Mouse (Mus musculus): ENCODE measurements around the gene Plekhf1. TPM values are rescaled to one million over a fixed set of nuclear protein-coding genes. Genes with fewer than 3 reads are reported as not detected.

Gene Plekhf1
- polyA plus RNA-seq, 1 experiment from 2014 or later = 0.52 TPM

DNA sequence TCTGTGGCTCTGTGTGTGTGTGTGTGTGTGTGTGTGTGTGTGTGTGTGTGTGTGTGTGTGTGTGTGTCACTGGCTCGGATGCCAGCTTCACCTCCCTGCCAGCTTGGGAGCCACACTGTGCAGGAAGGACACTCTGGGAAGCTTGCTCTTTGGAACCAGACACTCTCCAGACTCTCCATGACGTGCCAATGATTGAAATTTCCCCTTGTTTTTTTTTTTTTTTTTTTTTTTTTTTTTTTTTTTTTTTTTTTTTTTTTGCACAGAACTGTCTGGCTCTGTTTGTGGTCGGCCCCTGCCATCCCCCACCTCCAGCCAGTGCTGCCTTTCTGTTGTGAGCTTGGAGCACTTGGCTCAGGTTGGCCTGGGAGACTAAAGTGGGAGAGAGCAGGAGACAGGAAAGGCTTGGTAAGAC lies 15.2 kb downstream of the Plekhf1 start:
- peaks cover 5% of the 10 kb centered on the region; the same call in 1 of the 2 replicates for H3K4me1 ChIP-seq (ENCODE audit: control insufficient read depth, low read depth, low read length)
- H3K4me2 ChIP-seq (ENCODE audit: low read depth, low read length) = no peak overlapping the region
- H3K4me3 ChIP-seq (ENCODE audit: low read depth, low read length) = no peak overlapping the region
- H3K36me3 ChIP-seq (ENCODE audit: control insufficient read depth, insufficient read depth) = no peaks in the 10 kb centered on the region
- no peak overlapping the region for H3K27ac ChIP-seq (ENCODE audit: low read length)
- no peaks in the 10 kb centered on the region for H3K9me3 ChIP-seq (replicated peaks; ENCODE audit: control insufficient read depth, low read length)
- ATAC-seq (ENCODE audit: low read depth) = no peak
- H3K9ac ChIP-seq (ENCODE audit: low read depth, low read length) = no peak overlapping the region
- WGBS (ENCODE audit: insufficient replicate concordance) = 28% methylated on average over 3 of the region's 3 CpGs
- no peaks in the 10 kb centered on the region for H3K27me3 ChIP-seq (ENCODE audit: control insufficient read depth, insufficient read depth, low read depth, low read length)

DNA sequence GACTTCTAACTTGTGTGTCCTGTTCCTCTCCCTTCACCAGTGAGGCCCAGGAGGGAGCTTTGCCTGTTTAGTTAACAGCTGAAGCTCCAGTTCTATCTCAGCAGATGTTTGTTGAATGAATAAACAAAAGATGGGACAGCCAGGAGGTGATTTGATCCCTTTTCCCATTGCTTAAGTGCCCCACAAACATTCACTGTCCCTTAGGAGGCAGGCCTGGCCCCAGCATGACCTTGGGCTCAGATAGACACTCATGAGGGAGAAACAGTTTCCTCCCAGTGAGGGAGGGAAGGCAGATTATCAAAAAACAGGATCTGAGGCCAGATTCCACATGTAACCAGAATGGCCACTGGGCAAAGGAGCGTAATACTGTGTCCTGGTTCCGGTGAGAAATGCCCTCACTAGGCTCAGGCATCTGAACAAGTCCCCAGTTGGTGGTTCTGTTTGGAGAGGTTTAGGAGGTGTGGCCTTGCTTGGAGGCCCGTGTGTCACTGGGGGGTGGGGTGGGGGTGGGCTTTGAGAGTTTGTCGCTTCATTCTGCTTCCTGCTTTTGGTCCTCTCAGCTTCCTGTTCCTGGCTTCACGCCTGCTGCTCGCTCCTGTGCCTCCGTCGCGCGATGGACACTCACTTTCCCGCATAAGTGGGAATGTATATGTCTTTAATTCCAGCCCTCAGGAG lies 18.2 kb downstream of the Plekhf1 start:
- Histone ChIP-seq H3K4me1 (ENCODE audit: control insufficient read depth, low read depth, low read length) (peaks cover 5% of the 10 kb centered on the region; the same call in 1 of the 2 replicates), H3K27me3 (ENCODE audit: control insufficient read depth, insufficient read depth, low read depth, low read length) (no peaks in the 10 kb centered on the region), H3K4me2 (ENCODE audit: low read depth, low read length) (no peak overlapping the region), H3K27ac (ENCODE audit: low read length) (no peak overlapping the region), H3K9me3 (replicated peaks; ENCODE audit: control insufficient read depth, low read length) (no peaks in the 10 kb centered on the region), H3K36me3 (ENCODE audit: control insufficient read depth, insufficient read depth) (no peaks in the 10 kb centered on the region), H3K4me3 (ENCODE audit: low read depth, low read length) (no peak overlapping the region), H3K9ac (ENCODE audit: low read depth, low read length) (no peak overlapping the region)
- 43% methylated on average over 11 of the region's 11 CpGs for WGBS (ENCODE audit: insufficient replicate concordance)
- ATAC-seq (ENCODE audit: low read depth) = no peak

DNA sequence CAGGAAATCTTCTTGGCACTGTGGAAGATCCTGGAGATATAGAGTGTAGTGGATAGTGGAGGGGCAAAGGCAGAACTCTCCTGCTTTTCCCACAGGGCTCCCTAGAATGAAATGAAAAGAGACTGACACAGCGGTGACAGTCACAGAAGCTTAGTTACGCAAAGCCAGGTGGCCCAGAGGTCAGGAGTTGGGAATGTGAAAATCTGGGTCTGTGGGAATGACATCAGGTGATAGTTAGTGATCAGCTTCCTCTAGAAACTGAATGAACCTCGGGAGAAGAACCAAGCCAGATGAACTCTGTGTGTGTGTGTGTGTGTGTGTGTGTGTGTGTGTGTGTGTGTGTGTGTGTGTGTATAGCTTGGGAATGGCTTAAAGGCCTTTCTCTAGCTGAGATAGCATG lies 18.8 kb downstream of the Plekhf1 start:
- no peak overlapping the region for H3K9ac ChIP-seq (ENCODE audit: low read depth, low read length)
- no peak overlapping the region for H3K4me2 ChIP-seq (ENCODE audit: low read depth, low read length)
- peaks cover 5% of the 10 kb centered on the region; the same call in 1 of the 2 replicates for H3K4me1 ChIP-seq (ENCODE audit: control insufficient read depth, low read depth, low read length)
- no peaks in the 10 kb centered on the region for H3K27me3 ChIP-seq (ENCODE audit: control insufficient read depth, insufficient read depth, low read depth, low read length)
- no peak overlapping the region for H3K4me3 ChIP-seq (ENCODE audit: low read depth, low read length)
- H3K36me3 ChIP-seq (ENCODE audit: control insufficient read depth, insufficient read depth) = no peaks in the 10 kb centered on the region
- no peak for ATAC-seq (ENCODE audit: low read depth)
- WGBS (ENCODE audit: insufficient replicate concordance) = 53% methylated on average over 3 of the region's 3 CpGs
- no peaks in the 10 kb centered on the region for H3K9me3 ChIP-seq (replicated peaks; ENCODE audit: control insufficient read depth, low read length)
- no peak overlapping the region for H3K27ac ChIP-seq (ENCODE audit: low read length)

GRCm38 (mm10) chr7:38206564-38206963 lies 21.3 kb downstream of the Plekhf1 start:
- Histone ChIP-seq H3K36me3 (ENCODE audit: control insufficient read depth, insufficient read depth) (no peaks in the 10 kb centered on the region), H3K9ac (ENCODE audit: low read depth, low read length) (no peak overlapping the region), H3K4me2 (ENCODE audit: low read depth, low read length) (no peak overlapping the region), H3K27me3 (ENCODE audit: control insufficient read depth, insufficient read depth, low read depth, low read length) (no peaks in the 10 kb centered on the region), H3K27ac (ENCODE audit: low read length) (no peak overlapping the region), H3K9me3 (replicated peaks; ENCODE audit: control insufficient read depth, low read length) (no peaks in the 10 kb centered on the region), H3K4me1 (ENCODE audit: control insufficient read depth, low read depth, low read length) (peaks cover 5% of the 10 kb centered on the region; the same call in 1 of the 2 replicates), H3K4me3 (ENCODE audit: low read depth, low read length) (no peak overlapping the region)
- 58% methylated on average over 3 of the region's 3 CpGs for WGBS (ENCODE audit: insufficient replicate concordance)
- no peak for ATAC-seq (ENCODE audit: low read depth)

DNA sequence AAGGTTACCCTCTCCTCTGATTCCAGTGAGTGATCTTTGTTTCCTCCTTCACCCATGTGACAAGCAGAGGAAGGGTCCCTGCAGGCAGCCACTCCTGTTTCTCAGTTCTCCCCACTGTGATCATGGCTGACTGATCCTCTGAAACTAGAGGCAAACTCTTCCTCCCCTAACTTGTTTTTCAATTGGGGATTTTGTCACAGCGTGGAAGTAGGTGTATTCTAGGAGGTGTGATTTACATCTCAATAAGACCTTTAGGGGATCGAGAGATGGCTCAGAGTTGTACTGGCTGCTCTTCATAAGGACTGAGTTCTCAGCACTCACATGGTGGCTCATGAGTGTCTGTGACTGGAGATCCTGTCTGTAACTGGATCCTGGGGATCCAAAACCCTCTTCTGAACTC lies 22.0 kb downstream of the Plekhf1 start:
- H3K27me3 ChIP-seq (ENCODE audit: control insufficient read depth, insufficient read depth, low read depth, low read length) = no peaks in the 10 kb centered on the region
- ATAC-seq (ENCODE audit: low read depth) = no peak
- H3K4me2 ChIP-seq (ENCODE audit: low read depth, low read length) = no peak overlapping the region
- H3K4me1 ChIP-seq (ENCODE audit: control insufficient read depth, low read depth, low read length) = peaks cover 5% of the 10 kb centered on the region; the same call in 1 of the 2 replicates
- H3K36me3 ChIP-seq (ENCODE audit: control insufficient read depth, insufficient read depth) = no peaks in the 10 kb centered on the region
- no peak overlapping the region for H3K27ac ChIP-seq (ENCODE audit: low read length)
- H3K9ac ChIP-seq (ENCODE audit: low read depth, low read length) = no peak overlapping the region
- 64% methylated on average over 2 of the region's 2 CpGs for WGBS (ENCODE audit: insufficient replicate concordance)
- H3K9me3 ChIP-seq (replicated peaks; ENCODE audit: control insufficient read depth, low read length) = no peaks in the 10 kb centered on the region
- no peak overlapping the region for H3K4me3 ChIP-seq (ENCODE audit: low read depth, low read length)

DNA sequence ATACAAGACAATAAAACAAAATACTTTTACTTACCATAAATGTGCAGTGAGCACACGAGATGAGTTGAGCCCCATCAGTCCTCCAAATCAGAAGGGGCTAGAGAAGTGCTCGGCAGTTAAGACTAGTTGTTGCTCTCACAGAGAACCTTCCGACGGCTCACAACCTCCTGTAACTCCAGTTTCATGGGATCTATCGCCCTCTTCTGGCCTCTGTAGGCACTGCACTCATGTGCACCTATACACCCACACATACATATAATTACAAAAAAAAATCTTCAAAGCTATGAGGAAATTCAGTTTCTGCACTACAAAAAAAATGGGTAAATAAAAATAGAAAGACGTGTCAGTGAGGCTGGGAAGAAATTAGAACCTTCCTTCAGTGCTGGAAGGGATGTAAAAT lies 23.5 kb downstream of the Plekhf1 start:
- WGBS (ENCODE audit: insufficient replicate concordance) = 67% methylated on average over 6 of the region's 6 CpGs

GRCm38 (mm10) chr7:38201290-38201658 lies 26.5 kb downstream of the Plekhf1 start:
- H3K4me1 ChIP-seq (ENCODE audit: control insufficient read depth, low read depth, low read length) = peaks cover 4% of the 10 kb centered on the region
- no peaks in the 10 kb centered on the region for H3K27me3 ChIP-seq (ENCODE audit: control insufficient read depth, insufficient read depth, low read depth, low read length)
- 30% methylated on average over 3 of the region's 3 CpGs for WGBS (ENCODE audit: insufficient replicate concordance)
- ATAC-seq (ENCODE audit: low read depth) = no peak
- no peak overlapping the region for H3K9ac ChIP-seq (ENCODE audit: low read depth, low read length)
- no peak overlapping the region for H3K4me2 ChIP-seq (ENCODE audit: low read depth, low read length)
- H3K4me3 ChIP-seq (ENCODE audit: low read depth, low read length) = no peak overlapping the region
- no peak overlapping the region for H3K27ac ChIP-seq (ENCODE audit: low read length)
- H3K36me3 ChIP-seq (ENCODE audit: control insufficient read depth, insufficient read depth) = no peaks in the 10 kb centered on the region
- H3K9me3 ChIP-seq (replicated peaks; ENCODE audit: control insufficient read depth, low read length) = no peaks in the 10 kb centered on the region

More for the DNA sequence above, 23.5 kb downstream of the Plekhf1 start:
- peaks cover 5% of the 10 kb centered on the region for H3K4me1 ChIP-seq (ENCODE audit: control insufficient read depth, low read depth, low read length)
- no peaks in the 10 kb centered on the region for H3K9me3 ChIP-seq (replicated peaks; ENCODE audit: control insufficient read depth, low read length)
- H3K9ac ChIP-seq (ENCODE audit: low read depth, low read length) = no peak overlapping the region
- no peak overlapping the region for H3K4me2 ChIP-seq (ENCODE audit: low read depth, low read length)
- no peak for ATAC-seq (ENCODE audit: low read depth)
- no peaks in the 10 kb centered on the region for H3K27me3 ChIP-seq (ENCODE audit: control insufficient read depth, insufficient read depth, low read depth, low read length)
- no peak overlapping the region for H3K27ac ChIP-seq (ENCODE audit: low read length)
- no peak overlapping the region for H3K4me3 ChIP-seq (ENCODE audit: low read depth, low read length)
- no peaks in the 10 kb centered on the region for H3K36me3 ChIP-seq (ENCODE audit: control insufficient read depth, insufficient read depth)

- WGBS (ENCODE audit: insufficient replicate concordance) = 5% methylated on average over 28 of the region's 28 CpGs
- Histone ChIP-seq H3K4me2 (ENCODE audit: low read depth, low read length) (peak overlapping the region; percentile 46; the same call in 1 of the 2 replicates), H3K9ac (ENCODE audit: low read depth, low read length) (no peak overlapping the region), H3K9me3 (replicated peaks; ENCODE audit: control insufficient read depth, low read length) (no peaks in the 10 kb centered on the region), H3K36me3 (ENCODE audit: control insufficient read depth, insufficient read depth) (no peaks in the 10 kb centered on the region), H3K4me1 (ENCODE audit: control insufficient read depth, low read depth, low read length) (peaks cover 4% of the 10 kb centered on the region), H3K27ac (ENCODE audit: low read length) (peak overlapping the region; percentile 57), H3K27me3 (ENCODE audit: control insufficient read depth, insufficient read depth, low read depth, low read length) (no peaks in the 10 kb centered on the region), H3K4me3 (ENCODE audit: low read depth, low read length) (peak overlapping the region; percentile 20; the same call in 1 of the 2 replicates)
- ATAC-seq (ENCODE audit: low read depth) = peak; percentile 76
Measured at GRCm38 (mm10) chr7:38200606-38201289, 27.1 kb downstream of the Plekhf1 start.
